Mouse (Mus musculus) ES-E14 (cell line): ENCODE results near the gene Stub1. TPM values are rescaled to one million over a fixed set of nuclear protein-coding genes. Genes with fewer than 3 reads are reported as not detected.

ENCODE experiments used
- DNase-seq: peaks from one replicate; pipeline ENCODE4 v3.0.0-alpha.2; 2013; ENCODE audit warnings: low read depth, low spot score
- H3K27ac ChIP-seq: 2 replicates; pipeline ENCODE4 v1.5.1; 2012; ENCODE audit warnings: low read depth, mild to moderate bottlenecking, low read length, moderate library complexity, mixed read lengths; ENCODE audit not compliant: poor library complexity, insufficient read depth, severe bottlenecking
- H3K36me3 ChIP-seq: 2 replicates; pipeline ENCODE4 v1.6.1; 2012; ENCODE audit warnings: mild to moderate bottlenecking, low read length, moderate library complexity, mixed read lengths; ENCODE audit not compliant: control insufficient read depth, poor library complexity, insufficient read depth, severe bottlenecking
- H3K4me1 ChIP-seq, 2 experiments: fragments of 150-350 bp in 1 of 2; sonication (generic) in 1 of 2; 2 replicates each; pipeline ENCODE4 v1.6.1; 2012; ENCODE audit warnings: low read length in 2 of 2, mild to moderate bottlenecking in 1 of 2, mixed read lengths in 1 of 2; ENCODE audit not compliant: control insufficient read depth in 2 of 2, insufficient read depth in 2 of 2, poor library complexity in 1 of 2
- H3K4me3 ChIP-seq, 2 experiments: fragments of 150-350 bp in 1 of 2; sonication (generic) in 1 of 2; 2 replicates each; pipeline ENCODE4 v1.5.1; 2012; ENCODE audit warnings: low read length in 2 of 2, low read depth in 1 of 2, mild to moderate bottlenecking in 1 of 2, mixed read lengths in 1 of 2; ENCODE audit not compliant: insufficient read depth in 1 of 2, poor library complexity in 1 of 2, severe bottlenecking in 1 of 2
- H3K9ac ChIP-seq: 2 replicates; pipeline ENCODE4 v1.6.1; 2012; ENCODE audit warnings: low read depth, mild to moderate bottlenecking, low read length, mixed read lengths; ENCODE audit not compliant: poor library complexity, insufficient read depth, severe bottlenecking
- H3K9me3 ChIP-seq: fragments of 150-350 bp; sonication (generic); 2 replicates; pipeline ENCODE4 v1.6.1; 2012; ENCODE audit warnings: low read depth, mild to moderate bottlenecking, low read length; ENCODE audit not compliant: control insufficient read depth, insufficient read depth
- CHD2 ChIP-seq: IDR thresholded peaks from 2 replicates; pipeline ENCODE4 v1.6.1; 2014; ENCODE audit warnings: mild to moderate bottlenecking, low read depth, low read length, inconsistent platforms
- HCFC1 ChIP-seq: IDR thresholded peaks from 2 replicates; pipeline ENCODE4 v1.6.1; 2012; ENCODE audit warnings: low read length, inconsistent platforms, borderline replicate concordance; ENCODE audit not compliant: insufficient read depth
- MAFK ChIP-seq: IDR thresholded peaks from 2 replicates; pipeline ENCODE4 v1.6.1; 2014; ENCODE audit warnings: mild to moderate bottlenecking, low read depth, low read length, inconsistent platforms; ENCODE audit not compliant: insufficient read depth
- ZC3H11A ChIP-seq: IDR thresholded peaks from 2 replicates; pipeline ENCODE4 v1.6.1; 2012; ENCODE audit warnings: low read depth, mild to moderate bottlenecking, inconsistent platforms, low read length, borderline replicate concordance
- ZNF384 ChIP-seq: IDR thresholded peaks from 2 replicates; pipeline ENCODE4 v1.6.1; 2012; ENCODE audit warnings: low read depth, low read length, inconsistent platforms
- in situ Hi-C, 2 experiments: fragments of 600-800 bp; cut with MboI; formaldehyde crosslinking; loops; one replicate each; pipeline ENCODE4 v1.15.1; 2025; ENCODE audit warnings: low sequenced_read_pairs in 2 of 2, inconsistent platforms in 1 of 2; ENCODE audit not compliant: unreplicated experiment in 2 of 2
- total RNA-seq: library from RNA; depleted of rRNA; stranded (reverse); fragments of 300-350 nt; gene quantifications from 2 replicates; pipeline ENCODE4 v1.2.3, GENCODE M21; 2012; rRNA removed

Stub1 gene
- total RNA-seq: 161 and 176 TPM in 2 replicates

DNA sequence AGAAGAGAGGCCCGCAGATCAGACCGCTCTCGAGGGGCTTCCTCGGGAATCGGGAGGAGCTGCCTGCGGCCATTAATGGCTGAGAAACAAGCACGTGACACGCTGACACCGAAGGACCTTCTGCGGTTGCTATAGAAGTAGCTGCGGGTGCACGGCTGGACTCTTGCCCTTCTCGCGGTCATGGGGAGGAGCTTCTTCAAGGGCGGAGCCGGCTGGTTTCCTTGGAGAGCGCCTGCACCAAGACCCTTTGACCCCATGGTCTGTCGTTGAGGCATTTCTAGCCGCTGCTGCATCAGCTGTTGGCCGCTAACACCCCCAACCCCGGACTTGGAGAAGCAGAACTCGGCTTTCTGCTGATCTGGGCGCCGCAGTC lies at the start of gene Stub1:
Gene Stub1 (minus strand): TSS at position 114 of the 373 bp plus-strand sequence.
- Histone ChIP-seq H3K9ac (peak within 1 kb of the TSS; percentile 97), H3K27ac (peak within 1 kb of the TSS; percentile 86), H3K9me3 (no peaks in the 10 kb centered on the region), H3K4me3 (peak within 1 kb of the TSS; percentile 96 to 97), H3K4me1 (peaks cover 2 to 29% of the 10 kb centered on the region in 2 experiments; a peak in 1 of 4 replicates), H3K36me3 (peaks cover 42% of the 10 kb centered on the region)
- TF ChIP-seq HCFC1 (no peak), CHD2 (no peak), ZC3H11A (no peak), MAFK (no peak), ZNF384 (no peak)
- peak; percentile 80 for DNase-seq
- in situ Hi-C loops: no loop called here

DNA sequence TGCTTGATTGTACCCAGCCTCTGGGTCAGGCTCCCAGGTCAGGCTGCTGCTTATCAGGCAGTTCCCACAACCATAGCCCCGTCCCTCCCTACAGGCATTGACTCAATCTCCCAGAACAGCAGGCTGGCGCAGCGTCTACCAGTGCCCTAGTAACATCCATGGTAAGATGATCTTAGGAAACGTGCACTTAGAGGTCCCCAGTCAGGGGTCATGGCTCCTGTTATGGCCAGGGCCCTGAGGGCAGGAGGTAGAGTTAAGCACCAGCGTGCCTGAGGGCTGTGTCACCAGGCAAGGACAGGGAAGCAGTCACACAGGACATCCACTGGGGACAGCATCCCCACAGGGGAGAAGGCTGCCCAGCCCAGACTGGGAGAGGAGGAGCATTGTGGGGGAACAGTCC lies 49.1 kb upstream of the Stub1 start:
- Histone ChIP-seq H3K9ac (no peak overlapping the region), H3K36me3 (peaks cover 34% of the 10 kb centered on the region), H3K4me1 (peaks cover 8 to 45% of the 10 kb centered on the region in 2 experiments; a peak in 3 of 4 replicates), H3K9me3 (no peaks in the 10 kb centered on the region), H3K27ac (no peak overlapping the region), H3K4me3 (no peak overlapping the region)
- DNase-seq: no peak
- in situ Hi-C loops: no loop called here
- TF ChIP-seq ZNF384 (no peak), MAFK (no peak), ZC3H11A (no peak), HCFC1 (no peak), CHD2 (no peak)

GRCm38 (mm10) chr17:25881691-25882090 lies 48.5 kb upstream of the Stub1 start:
- Histone ChIP-seq H3K4me1 (peaks cover 8 to 45% of the 10 kb centered on the region in 2 experiments; a peak in 3 of 4 replicates), H3K9ac (no peak overlapping the region), H3K9me3 (no peaks in the 10 kb centered on the region), H3K4me3 (no peak overlapping the region), H3K36me3 (peaks cover 34% of the 10 kb centered on the region), H3K27ac (peak overlapping the region; percentile 38; the same call in 1 of the 2 replicates)
- no peak for TF ChIP-seq ZNF384
- no peak for DNase-seq
- in situ Hi-C loops: no loop called here

- H3K4me1 ChIP-seq: peaks cover 8 to 45% of the 10 kb centered on the region in 2 experiments; a peak in 3 of 4 replicates
- H3K9me3 ChIP-seq: no peaks in the 10 kb centered on the region
- H3K36me3 ChIP-seq: peaks cover 34% of the 10 kb centered on the region
- no peak for TF ChIP-seq MAFK
- TF ChIP-seq ZC3H11A: no peak
- no peak for TF ChIP-seq ZNF384
- no peak for TF ChIP-seq CHD2
- TF ChIP-seq HCFC1: no peak
- peak; percentile 71 for DNase-seq
- H3K4me3 ChIP-seq: no peak overlapping the region
- H3K27ac ChIP-seq: 0 out of 2 replicates have a peak overlapping the region, but pooled peaks have one; percentile 38
- no peak overlapping the region for H3K9ac ChIP-seq
- in situ Hi-C loops: no loop called here
Observed at GRCm38 (mm10) chr17:25880913-25881641, 47.9 kb upstream of the Stub1 start.
